Mouse (Mus musculus) lung, adult 2 months (tissue): ENCODE measurements around the gene Ccl3.

ENCODE experiments used
- CTCF ChIP-seq: fragments of 200-500 bp; IDR thresholded peaks from 2 replicates; pipeline ENCODE4 v1.5.1; 2011; ENCODE audit warnings: mild to moderate bottlenecking, low read length, control low read depth; ENCODE audit not compliant: insufficient read depth
- POLR2A ChIP-seq: fragments of 200-500 bp; IDR thresholded peaks from 2 replicates; pipeline ENCODE4 v1.6.1; 2011; ENCODE audit warnings: low read depth, mild to moderate bottlenecking, control low read depth, low read length, borderline replicate concordance; ENCODE audit errors: extremely low read depth

- TF ChIP-seq CTCF (peak; percentile 52), POLR2A (no peak)
Observed at GRCm38 (mm10) chr11:83632744-83633143, 16.4 kb downstream of the Ccl3 start.
